Mouse (Mus musculus): ENCODE measurements around the gene Fam162b.

Gene Fam162b

DNA sequence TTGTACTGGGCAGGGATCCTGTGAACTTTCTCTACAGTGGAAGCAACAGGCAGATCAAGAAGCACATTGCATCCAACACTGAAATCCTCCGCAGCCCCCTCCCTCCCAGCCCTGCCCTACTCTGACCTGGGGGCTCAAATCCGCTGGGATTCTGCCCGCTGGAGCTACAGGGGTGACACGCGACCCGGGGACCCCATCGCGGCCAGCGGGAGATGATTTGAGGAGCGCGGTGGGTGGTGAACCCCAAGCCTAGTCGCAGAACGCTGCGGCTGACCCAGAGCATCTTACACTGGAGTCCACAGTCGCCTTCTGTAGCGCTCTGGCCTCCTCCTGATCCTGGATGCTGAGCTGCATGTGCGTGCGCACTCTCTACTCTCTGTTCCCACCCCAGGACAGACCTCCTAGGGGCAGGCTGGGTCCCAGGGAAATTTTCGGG is at the start of gene Fam162b:
Fam162b (minus strand) TSS at position 379 of the 436 bp plus-strand sequence.
- in situ Hi-C loops (cut with MboI, MseI) = no loop called here

DNA sequence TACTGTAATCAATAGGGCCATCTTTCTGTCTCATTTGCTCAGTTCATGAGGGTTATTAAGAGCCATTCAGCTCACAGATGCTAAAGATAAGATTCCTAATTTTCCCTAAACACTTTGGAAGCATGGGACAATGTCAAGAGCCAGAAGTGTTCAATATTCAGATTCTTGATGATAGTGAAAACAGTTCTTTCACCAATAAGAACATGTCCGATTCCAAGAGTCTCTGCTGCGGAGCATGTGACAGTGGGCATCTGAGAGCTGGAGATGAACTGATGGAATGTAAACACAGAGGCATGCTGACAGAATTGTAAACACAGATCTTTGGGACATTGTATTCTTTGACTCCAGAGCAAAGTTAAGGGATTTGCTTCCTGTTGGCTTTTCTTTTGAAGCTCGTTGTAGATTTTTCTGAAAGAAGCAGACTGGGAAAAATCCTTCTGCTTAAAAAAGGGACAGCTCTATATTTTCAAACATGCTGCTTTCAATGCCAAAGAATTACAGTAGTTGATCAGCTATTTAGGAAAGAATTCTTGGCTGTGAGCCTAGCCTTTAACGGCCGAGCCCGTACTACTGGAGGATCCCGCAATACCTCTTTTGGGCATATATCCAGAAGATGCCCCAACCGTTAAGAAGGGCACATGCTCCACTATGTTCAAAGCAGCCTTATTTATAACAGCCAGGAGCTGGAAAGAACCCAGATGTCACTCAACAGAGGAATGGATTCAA is 41.3 kb upstream of the Fam162b start, which contains the start of gene Gprc6a:
Gprc6a (minus strand) TSS at position 51 of the 726 bp plus-strand sequence.
- in situ Hi-C loops (cut with MboI, MseI) = no loop called here

DNA sequence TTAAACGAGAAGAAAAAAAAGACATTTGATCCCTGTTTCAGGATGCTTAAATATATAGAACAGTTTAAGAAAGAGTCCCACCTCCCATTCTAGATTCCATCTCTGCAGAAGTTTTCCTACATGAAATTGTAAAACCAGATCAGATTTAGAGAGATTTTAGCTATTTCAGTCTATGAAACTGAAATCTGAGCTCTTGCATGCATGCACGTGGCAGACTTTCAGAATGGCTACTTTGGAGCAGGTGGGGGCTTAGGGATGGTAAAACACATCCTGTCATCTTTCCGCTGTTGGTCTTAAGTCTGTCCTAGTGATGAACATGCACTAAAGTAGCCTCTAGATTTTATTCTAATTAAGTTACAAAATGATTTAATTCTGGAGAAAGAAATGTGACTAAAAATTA is 30.9 kb upstream of the Fam162b start:
- in situ Hi-C loops (cut with MboI, MseI) = no loop called here

DNA sequence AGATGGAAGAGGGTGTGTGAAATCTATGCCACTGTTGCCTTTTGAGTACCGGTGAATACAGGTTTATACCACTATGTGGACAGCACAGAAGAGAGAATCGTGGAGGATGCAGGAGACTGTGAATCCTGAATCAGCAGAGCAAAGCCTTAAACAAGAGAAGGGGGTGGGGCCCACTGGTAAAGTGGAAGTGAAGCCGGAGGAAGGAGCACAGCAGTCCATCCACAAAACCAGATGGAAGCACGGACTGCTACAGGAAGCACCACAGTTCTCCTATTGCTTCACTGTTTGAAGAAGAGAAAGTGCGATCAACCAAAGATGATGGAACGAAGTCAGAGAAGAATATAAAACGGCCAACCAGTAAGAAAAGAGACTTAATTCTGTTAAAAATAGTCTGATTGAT is 29.8 kb upstream of the Fam162b start:
- in situ Hi-C loops (cut with MboI, MseI) = no loop called here

DNA sequence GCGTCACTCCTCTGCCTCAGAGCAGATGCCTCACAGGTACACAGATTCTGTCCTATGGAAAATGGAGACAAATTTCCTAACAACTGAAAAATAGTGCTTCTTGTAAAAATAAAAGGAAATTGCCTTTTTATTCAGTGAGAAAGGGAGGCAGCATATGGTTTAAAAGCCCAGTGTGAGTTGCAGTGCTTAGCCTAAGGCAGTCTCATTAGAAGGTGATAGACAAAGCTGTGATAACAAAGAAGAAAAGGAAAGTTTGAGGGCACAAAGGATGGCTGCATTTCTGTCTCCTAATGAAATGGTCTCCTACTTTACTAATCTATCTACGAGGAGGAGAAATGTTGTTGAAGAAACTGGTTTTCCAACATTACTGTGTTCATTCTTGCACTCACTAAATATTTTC is 28.2 kb upstream of the Fam162b start:
- in situ Hi-C loops (cut with MboI, MseI) = no loop called here

DNA sequence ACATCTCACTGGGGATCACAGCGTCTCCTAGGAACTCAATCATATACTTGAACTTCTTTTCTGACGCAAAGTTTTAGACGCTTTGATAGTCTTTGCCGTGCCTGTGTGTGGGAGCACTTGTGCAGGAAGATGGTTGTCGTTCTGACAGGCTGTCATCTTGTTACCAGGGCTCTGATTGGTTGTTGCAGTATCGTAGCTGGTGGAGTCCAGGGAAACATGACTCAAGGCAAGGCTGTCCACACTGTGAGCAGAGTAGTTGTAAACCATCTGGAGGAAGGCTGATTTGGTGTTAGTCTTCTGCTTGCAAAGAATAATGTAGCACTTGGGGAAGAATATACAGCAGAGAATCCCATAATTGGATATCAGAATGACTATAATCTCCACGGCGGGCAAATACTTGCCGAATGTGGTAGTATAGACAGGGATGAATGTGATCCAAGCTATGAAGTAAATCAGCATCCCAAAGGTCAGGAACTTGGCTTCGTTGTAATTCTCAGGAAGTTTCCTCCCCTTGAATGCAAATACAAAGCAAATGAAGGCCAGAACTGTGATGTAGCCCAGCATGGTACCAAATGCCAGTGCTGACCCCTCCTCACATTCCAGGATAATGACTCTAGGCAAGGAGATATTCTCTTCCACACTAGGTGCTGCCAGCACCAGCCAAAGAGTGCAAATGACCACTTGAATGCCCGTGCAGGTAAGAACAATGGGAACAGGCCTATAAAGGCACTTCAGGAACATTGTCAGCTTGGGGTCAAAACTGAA is 24.7 kb upstream of the Fam162b start:
- in situ Hi-C loops (cut with MboI, MseI) = no loop called here

DNA sequence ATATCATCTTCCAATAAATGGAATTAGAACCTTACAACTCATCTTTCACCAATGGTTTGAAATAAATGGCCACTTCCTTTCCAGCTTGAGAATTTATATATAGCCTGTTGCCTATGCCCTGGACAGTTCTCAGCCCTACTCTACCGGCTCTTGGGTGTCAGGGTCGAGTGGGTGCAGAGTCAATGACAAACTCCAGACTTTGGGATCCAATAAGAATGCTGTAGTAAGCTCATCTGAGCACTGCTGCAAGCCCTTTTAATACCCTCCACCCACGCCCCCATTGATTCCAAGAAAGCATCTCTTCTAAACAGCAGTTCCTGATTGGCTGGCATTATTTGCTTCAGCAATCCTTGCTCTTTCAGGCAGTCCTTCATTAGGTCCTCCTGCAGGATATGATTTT is 23.1 kb upstream of the Fam162b start:
- in situ Hi-C loops (cut with MboI, MseI) = no loop called here

DNA sequence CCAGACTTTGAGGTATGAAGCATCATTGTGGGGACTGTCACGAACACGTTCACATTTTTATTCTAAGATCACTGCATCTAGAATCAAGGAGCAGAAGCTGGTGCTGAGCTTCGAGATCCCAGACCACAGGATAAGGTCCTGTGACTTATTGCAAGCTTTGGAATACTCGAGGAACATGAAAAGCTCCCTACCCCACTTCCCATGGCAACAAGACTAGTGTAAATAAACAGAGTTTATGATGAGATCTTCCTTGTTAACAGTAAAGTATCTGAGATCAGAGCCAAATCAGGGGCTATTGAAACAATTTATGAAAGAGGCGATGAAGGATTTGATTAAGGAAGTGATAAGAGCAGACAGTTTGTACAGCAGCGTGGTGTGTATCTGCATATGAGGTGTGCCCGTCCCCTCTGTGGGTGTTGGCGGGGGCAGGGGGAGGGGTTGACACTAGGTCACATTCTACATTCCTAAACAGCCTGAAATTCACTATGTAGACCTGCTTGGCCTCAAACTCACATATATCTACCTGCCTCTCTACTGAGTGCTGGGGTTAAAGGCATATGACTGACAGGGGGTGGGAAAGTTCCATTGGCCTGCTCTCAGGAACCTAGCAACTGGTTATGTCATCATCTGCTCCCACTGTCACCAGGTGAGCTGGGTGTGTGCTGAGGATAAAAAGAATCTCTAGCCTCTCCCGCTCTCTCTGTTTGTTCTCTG is 21.8 kb upstream of the Fam162b start:
- in situ Hi-C loops (cut with MboI, MseI) = no loop called here

DNA sequence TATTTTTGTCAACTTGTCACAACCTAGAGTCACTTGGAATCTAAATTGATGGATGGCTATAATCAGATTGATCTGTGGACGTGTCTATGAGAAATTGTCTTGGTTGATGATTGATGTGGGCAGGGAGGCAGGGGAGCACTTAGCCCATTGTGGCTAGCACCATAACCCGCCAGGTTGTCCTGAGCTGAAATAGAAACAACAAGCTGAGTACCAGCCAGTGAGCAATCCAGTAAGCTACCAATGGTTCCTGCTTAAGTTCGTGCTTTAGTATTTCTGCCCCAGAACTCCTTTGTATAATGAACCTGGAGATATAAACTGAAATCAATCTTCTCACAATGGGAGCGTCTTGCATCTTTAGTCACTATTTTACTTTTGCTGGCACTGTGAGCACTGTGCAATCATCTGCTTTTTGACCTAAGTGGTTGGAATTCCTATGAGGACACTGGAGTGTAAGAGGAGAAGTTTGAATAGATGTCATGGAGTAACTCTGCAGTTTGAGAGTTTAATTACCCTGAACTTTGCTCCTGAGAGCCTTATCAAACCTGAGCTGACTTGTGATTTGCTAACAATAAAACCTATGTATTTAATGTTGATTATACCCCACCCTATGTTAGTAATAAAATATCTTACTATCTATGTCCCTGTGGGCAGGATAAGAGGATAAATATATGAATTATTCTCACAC is 19.6 kb upstream of the Fam162b start:
- in situ Hi-C loops (cut with MboI, MseI) = no loop called here

DNA sequence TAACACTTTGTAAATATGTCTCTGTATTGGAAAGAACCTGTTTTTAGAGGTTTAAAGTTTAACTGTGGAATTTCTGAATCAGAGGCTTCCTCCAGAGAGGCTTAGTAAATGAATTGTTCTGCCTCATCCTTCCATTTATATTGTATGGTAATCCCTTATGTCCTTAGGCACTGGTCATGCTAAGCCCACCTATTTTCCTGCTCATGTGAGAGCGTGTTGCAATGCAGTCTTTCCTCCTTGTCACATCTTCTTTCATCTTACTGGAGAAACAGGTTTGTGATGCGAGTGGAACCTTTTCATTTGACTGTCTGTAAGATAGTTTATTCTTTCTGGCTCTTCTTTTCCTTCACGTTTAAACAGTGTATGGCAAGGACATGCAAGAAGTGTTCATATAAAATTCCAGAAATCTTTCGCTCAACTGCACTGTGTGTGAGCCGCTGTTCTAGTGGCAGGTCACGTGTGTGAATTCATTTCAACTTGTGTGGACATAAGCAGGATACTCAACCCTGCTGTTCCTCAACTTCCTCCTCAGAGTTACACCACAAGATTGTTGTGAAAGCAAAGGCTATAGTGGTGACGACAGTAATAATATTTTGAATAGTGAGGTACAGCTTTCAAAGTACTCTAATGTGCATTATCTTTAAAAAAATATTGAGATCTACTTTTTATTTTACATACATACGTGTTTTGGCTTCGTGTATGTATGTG is 6.8 kb upstream of the Fam162b start:
- in situ Hi-C loops (cut with MboI, MseI) = no loop called here

DNA sequence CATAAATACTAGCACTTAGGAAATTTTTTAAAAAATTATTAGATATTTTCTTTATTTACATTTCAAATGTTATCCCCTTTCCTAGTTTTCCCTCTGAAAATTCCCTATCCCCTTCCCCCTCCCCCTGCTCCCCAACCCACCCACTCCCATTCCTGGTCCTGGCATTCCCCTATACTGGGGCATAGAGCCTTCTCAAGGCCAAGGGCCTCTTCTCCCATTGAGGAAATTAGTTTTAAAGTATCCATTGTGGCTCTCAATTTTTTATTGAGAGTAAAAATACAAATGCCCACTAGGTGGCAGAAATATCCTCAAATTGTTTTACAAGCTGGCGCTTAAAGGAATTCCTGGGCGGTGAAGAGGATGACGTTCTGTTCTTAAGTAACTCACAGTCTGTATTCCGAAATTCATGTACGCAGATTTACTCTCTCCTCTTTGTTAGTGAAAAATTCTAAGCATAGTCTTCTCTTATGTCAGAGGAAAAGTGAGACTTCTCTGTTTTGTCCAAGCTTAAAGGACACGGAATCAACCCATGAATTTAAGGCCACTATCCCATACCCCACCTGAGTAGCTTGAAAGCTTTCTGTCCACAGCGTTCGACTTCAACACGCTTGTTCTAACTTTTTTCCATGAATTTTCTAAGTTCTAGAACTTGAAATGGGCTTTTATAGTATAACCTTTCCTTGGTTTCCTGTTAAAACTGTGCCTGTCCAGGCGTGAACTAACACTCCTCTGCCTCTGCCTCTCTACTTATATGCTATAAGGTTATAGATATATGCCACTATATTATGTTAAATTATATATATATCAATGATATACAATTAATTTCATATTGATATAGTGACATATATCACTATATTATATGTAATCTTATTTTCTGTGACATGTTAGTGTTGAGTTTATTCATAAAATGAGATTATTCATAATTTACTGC is 4.9 kb upstream of the Fam162b start:
- in situ Hi-C loops (cut with MboI, MseI) = no loop called here

DNA sequence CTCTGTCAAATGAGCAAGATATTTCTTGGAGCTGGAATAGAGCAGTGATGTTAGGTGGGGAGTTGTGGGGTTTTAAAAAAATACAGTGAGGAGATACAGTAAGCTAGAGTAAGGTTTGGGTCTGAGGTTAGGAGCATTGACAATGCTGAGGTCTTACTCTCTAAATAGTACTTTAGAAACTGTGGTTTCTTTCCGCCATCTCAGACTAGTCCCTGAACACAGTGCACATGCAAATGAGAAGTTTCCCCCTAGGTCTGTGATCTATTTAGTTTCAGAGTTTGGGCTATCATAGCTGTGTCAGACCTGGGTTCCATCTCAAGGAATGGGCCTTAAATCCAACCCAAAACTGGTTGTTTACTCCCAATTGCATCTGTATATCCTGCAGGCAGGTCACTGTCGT is 1.3 kb upstream of the Fam162b start:
- in situ Hi-C loops (cut with MboI, MseI) = no loop called here

DNA sequence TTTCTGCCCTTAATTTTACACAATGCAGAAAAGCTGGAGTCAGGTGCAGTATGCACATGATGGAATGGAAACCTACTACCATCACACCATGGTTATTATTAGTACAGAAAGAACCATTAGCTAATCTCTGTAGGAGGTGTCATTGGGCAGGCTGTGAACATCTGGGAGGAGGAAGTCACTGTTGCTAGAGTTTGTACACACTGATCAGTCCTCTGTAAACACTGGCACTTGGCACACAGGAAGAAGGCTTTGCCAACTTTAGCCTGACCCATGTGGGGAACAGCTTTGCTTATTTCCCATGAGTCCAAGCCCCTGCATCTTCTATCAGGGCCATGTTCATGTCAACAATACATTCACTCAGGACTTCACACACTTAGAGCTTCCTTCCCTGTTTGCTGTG is 5.4 kb downstream of the Fam162b start:
- in situ Hi-C loops (cut with MboI, MseI) = no loop called here

DNA sequence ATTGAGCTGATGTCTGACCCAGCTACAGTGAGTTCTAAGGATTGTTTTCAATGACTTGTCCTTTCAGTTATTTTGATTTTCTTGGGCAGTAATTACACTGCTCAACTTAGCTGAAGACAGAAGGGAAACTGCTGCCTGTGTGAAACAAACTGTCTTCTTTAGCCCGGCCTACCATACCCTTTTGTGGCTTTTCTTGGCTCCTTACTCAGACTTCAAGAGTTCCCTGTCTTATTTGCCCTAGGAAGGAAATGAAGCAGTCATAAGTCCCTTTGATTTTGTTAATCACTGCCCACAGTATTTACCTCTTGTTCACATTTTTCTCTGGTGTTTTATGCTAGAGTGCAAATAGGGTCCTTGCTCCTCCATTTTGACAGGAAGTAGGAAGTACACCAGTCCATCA is 5.9 kb downstream of the Fam162b start:
- in situ Hi-C loops (cut with MboI, MseI) = no loop called here

DNA sequence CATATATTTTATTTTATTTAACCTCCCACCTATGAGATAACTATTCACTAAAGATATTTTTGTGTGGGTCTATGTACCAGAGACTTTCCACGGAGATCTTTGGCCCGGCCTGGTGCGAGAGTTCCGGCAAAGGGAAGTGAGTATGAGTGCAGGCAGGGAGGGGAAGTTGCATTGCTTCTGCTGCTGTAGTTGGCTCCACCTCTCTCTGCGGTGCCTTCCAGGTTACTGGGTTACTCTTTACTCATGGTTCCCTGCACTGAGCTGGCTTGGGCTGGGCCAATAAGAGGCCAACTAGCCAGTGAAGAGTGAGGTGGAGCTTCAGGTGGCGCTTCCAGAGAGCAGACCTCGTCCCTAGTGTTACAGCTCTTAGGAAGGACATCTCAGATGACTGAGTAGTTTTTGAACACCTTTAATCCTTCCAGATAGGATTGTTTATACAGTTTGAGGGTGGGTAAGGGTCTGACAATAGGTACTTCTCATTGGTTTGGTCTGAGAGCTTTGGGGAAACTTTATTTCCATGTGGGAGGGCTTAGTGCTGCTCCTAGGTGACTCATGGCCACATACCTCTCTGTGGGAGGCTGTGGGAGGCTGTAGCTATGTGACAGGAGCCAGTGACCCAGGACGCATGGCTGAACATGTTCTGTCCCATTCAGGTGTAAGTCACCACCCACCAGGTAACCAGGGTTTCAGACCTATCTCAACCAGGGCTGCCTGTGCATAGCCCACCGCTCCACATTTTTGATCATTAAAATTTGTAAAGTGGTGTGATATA is 18.9 kb downstream of the Fam162b start:
- in situ Hi-C loops (cut with MboI, MseI) = no loop called here

DNA sequence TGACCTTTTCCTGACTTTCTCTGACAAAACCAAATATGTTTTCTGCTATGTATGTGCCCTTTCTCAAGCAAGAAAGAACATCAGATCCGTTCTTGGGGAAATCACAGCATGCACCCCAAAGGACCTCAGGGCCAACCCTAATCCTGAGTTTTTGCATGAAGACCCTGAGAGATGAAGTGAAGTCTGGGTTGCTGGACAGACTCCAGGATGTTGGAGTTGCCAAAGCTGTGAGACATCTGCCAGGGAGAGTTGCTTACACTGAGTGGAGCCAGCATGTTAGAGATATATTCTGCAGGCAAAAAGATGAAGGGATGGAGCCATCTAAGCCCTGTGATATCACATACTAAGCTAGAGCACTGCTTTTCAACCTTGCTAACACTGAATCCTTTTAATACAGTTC is 34.3 kb downstream of the Fam162b start:
- in situ Hi-C loops (cut with MboI, MseI) = no loop called here

DNA sequence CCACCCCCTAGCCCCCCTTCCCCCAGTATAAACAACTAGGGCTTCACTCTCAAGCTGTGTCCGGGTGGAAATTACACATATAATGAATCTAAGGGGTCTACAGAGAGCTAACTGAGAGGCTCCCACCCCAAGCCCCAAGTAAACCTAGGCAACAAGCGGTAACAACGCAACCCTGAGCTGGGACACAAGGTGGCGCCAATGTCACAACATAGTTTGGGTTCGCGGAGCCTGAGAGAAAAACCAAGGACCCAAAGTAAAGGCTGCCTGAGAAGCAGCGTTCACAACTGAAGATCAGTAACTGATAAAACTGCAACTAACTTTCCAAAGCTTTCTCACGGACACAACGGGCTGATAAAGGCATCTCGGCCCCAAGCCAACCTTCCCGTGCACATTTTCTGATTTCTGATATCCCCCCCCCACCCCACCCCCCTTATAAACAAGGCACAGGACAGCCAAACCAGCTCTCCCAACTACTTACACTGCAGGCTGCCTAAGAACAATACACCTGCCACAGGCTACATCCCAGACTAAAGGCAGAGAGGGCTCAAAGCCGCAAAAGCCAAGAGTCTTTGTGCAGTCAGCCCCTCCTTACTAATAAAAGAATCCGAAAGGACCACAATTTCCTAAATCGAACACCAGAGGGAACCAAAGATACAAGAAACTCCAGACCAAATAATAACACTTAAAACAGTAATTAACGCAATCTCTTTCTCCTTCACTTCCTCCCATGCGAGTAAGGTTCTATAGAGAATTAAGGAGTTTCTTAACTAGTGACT is 36.8 kb downstream of the Fam162b start:
- in situ Hi-C loops (cut with MboI, MseI) = no loop called here
